Mouse (Mus musculus) layer of hippocampus, adult 9-10 months (tissue): ENCODE data around the gene Rims1.
A peak's percentile ranks its signal among the peaks of the same experiment; 100 is the strongest.

Source experiments
- DNase-seq: peaks from one replicate; pipeline ENCODE4 v3.0.0; 2022; ENCODE audit warnings: low spot score

Gene Rims1

GRCm38 (mm10) chr1:22356209-22356608 is 449.6 kb downstream of the Rims1 start:
- DNase-seq = no peak

GRCm38 (mm10) chr1:22353687-22354086 is 452.1 kb downstream of the Rims1 start:
- DNase-seq = no peak

GRCm38 (mm10) chr1:22338914-22339313 is 466.9 kb downstream of the Rims1 start:
- DNase-seq = no peak

- no peak for DNase-seq
These were observed 484.7 kb downstream of the Rims1 start for GRCm38 (mm10) chr1:22320941-22321676.

GRCm38 (mm10) chr1:22315537-22315936 is 490.3 kb downstream of the Rims1 start:
- no peak for DNase-seq

- no peak for DNase-seq
These were observed 494.3 kb downstream of the Rims1 start for GRCm38 (mm10) chr1:22311471-22311870.

- DNase-seq = no peak
These were observed 499.3 kb downstream of the Rims1 start for GRCm38 (mm10) chr1:22306519-22306918.

GRCm38 (mm10) chr1:22305932-22306331 is 499.9 kb downstream of the Rims1 start:
- DNase-seq = no peak

- no peak for DNase-seq
These were observed 511.8 kb downstream of the Rims1 start for GRCm38 (mm10) chr1:22293953-22294352.

GRCm38 (mm10) chr1:22293310-22293709 is 512.5 kb downstream of the Rims1 start:
- no peak for DNase-seq

- no peak for DNase-seq
These were observed 519.0 kb downstream of the Rims1 start for GRCm38 (mm10) chr1:22286807-22287206.

- DNase-seq = no peak
These were observed 525.8 kb downstream of the Rims1 start for GRCm38 (mm10) chr1:22279954-22280353.

GRCm38 (mm10) chr1:22274081-22274480 is 531.7 kb downstream of the Rims1 start:
- no peak for DNase-seq

- DNase-seq = no peak
These were observed 535.7 kb downstream of the Rims1 start for GRCm38 (mm10) chr1:22270131-22270530.

GRCm38 (mm10) chr1:22268581-22269359 is 537.0 kb downstream of the Rims1 start:
- DNase-seq = peak; percentile 83

GRCm38 (mm10) chr1:22266491-22266890 is 539.3 kb downstream of the Rims1 start:
- DNase-seq = peak; percentile 25

GRCm38 (mm10) chr1:22265528-22265927 is 540.3 kb downstream of the Rims1 start:
- DNase-seq = no peak

GRCm38 (mm10) chr1:22262169-22262950 is 543.4 kb downstream of the Rims1 start:
- no peak for DNase-seq

- DNase-seq = no peak
These were observed 544.1 kb downstream of the Rims1 start for GRCm38 (mm10) chr1:22261702-22262101.

GRCm38 (mm10) chr1:22260291-22260690 is 545.5 kb downstream of the Rims1 start:
- DNase-seq = no peak

- no peak for DNase-seq
These were observed 547.4 kb downstream of the Rims1 start for GRCm38 (mm10) chr1:22258356-22258755.

GRCm38 (mm10) chr1:22254278-22254677 is 551.5 kb downstream of the Rims1 start:
- DNase-seq = no peak

GRCm38 (mm10) chr1:22252873-22253272 is 552.9 kb downstream of the Rims1 start:
- DNase-seq = no peak
